Mouse (Mus musculus) liver, embryonic 16.5 days (tissue): ENCODE data around the gene Hs3st4. TPM values are rescaled to one million over a fixed set of nuclear protein-coding genes. Genes with fewer than 3 reads are reported as not detected.

Source experiments
- ATAC-seq: fragments of 200-750 bp; cut with Nextera tagmentation; 2 replicates; pipeline ENCODE4 v1.8.0; 2017; ENCODE audit warnings: low read depth, mild to moderate bottlenecking, moderate number of reproducible peaks, moderate library complexity
- H3K27ac ChIP-seq: fragments of 300-500 bp; sonication (generic); 2 replicates; pipeline ENCODE4 v1.5.1; 2014; ENCODE audit warnings: mild to moderate bottlenecking, low read length
- H3K27me3 ChIP-seq: fragments of 300-500 bp; sonication (generic); 2 replicates; pipeline ENCODE4 v1.6.1; 2014; ENCODE audit warnings: low read depth, low read length, mixed read lengths; ENCODE audit not compliant: control insufficient read depth, insufficient read depth
- H3K36me3 ChIP-seq: fragments of 300-500 bp; sonication (generic); 2 replicates; pipeline ENCODE4 v1.6.1; 2014; ENCODE audit warnings: mild to moderate bottlenecking; ENCODE audit not compliant: control insufficient read depth, insufficient read depth
- H3K4me1 ChIP-seq: fragments of 300-500 bp; sonication (generic); 2 replicates; pipeline ENCODE4 v1.6.1; 2014; ENCODE audit warnings: low read depth, low read length, mixed read lengths; ENCODE audit not compliant: control insufficient read depth
- H3K4me2 ChIP-seq: fragments of 300-500 bp; sonication (generic); 2 replicates; pipeline ENCODE4 v1.6.1; 2014; ENCODE audit warnings: low read depth, low read length, mixed read lengths
- H3K4me3 ChIP-seq: fragments of 300-500 bp; sonication (generic); 2 replicates; pipeline ENCODE4 v1.5.1; 2014; ENCODE audit warnings: low read depth, mild to moderate bottlenecking, low read length
- H3K9ac ChIP-seq: fragments of 300-500 bp; sonication (generic); 2 replicates; pipeline ENCODE4 v1.6.1; 2014; ENCODE audit warnings: low read depth, low read length
- H3K9me3 ChIP-seq: fragments of 300-500 bp; sonication (generic); replicated peaks from 2 replicates; pipeline ENCODE4 v1.6.1; 2016; ENCODE audit warnings: low read length; ENCODE audit not compliant: control insufficient read depth
- WGBS: fragments of 180-500 bp; shearing (Covaris S2); extraction: QIAGEN DNeasy Blood & Tissue Kit; methylation state at CpG from one replicate; pipeline ENCODE4 v1.1.7; 2014; ENCODE audit not compliant: insufficient replicate concordance; 5-methylcytosine and 5-hydroxymethylcytosine counted together
- polyA plus RNA-seq: library from polyadenylated mRNA; unstranded; fragments of >200 nt; fragmentation: Nextera tagmentation; extraction: Ambion mirVana; gene quantifications from 2 replicates; pipeline ENCODE4 v1.2.1, GENCODE M21; 2015

The Hs3st4 gene
- polyA plus RNA-seq, 1 experiment from 2014 or later = not detected

- no peak for ATAC-seq
- Histone ChIP-seq H3K4me1 (no peaks in the 10 kb centered on the region), H3K4me2 (no peak overlapping the region), H3K9ac (no peak overlapping the region), H3K4me3 (no peak overlapping the region), H3K9me3 (no peaks in the 10 kb centered on the region), H3K27me3 (no peaks in the 10 kb centered on the region), H3K27ac (no peak overlapping the region), H3K36me3 (no peaks in the 10 kb centered on the region)
- WGBS = 35% methylated on average over 1 of the region's 1 CpGs
Observed at GRCm38 (mm10) chr7:124166229-124166628, 183.6 kb downstream of the Hs3st4 start.

- Histone ChIP-seq H3K9me3 (no peaks in the 10 kb centered on the region), H3K27ac (no peak overlapping the region), H3K27me3 (no peaks in the 10 kb centered on the region), H3K36me3 (no peaks in the 10 kb centered on the region), H3K4me2 (no peak overlapping the region), H3K4me1 (no peaks in the 10 kb centered on the region), H3K4me3 (no peak overlapping the region), H3K9ac (no peak overlapping the region)
- no peak for ATAC-seq
- WGBS = 58% methylated on average over 2 of the region's 2 CpGs
Observed at GRCm38 (mm10) chr7:124168796-124169195, 186.1 kb downstream of the Hs3st4 start.

GRCm38 (mm10) chr7:124170001-124170400 lies 187.3 kb downstream of the Hs3st4 start:
- Histone ChIP-seq H3K9me3 (no peaks in the 10 kb centered on the region), H3K4me3 (no peak overlapping the region), H3K9ac (no peak overlapping the region), H3K4me1 (no peaks in the 10 kb centered on the region), H3K27ac (no peak overlapping the region), H3K36me3 (no peaks in the 10 kb centered on the region), H3K27me3 (no peaks in the 10 kb centered on the region), H3K4me2 (no peak overlapping the region)
- no peak for ATAC-seq
- WGBS = 72% methylated on average over 2 of the region's 2 CpGs

GRCm38 (mm10) chr7:124171992-124172391 lies 189.3 kb downstream of the Hs3st4 start:
- Histone ChIP-seq H3K4me3 (no peak overlapping the region), H3K36me3 (no peaks in the 10 kb centered on the region), H3K4me2 (no peak overlapping the region), H3K27me3 (no peaks in the 10 kb centered on the region), H3K9me3 (no peaks in the 10 kb centered on the region), H3K4me1 (no peaks in the 10 kb centered on the region), H3K27ac (no peak overlapping the region), H3K9ac (no peak overlapping the region)
- no peak for ATAC-seq

GRCm38 (mm10) chr7:124180926-124181325 lies 198.3 kb downstream of the Hs3st4 start:
- no peaks in the 10 kb centered on the region; the same call in 1 of the 2 replicates for H3K9me3 ChIP-seq

GRCm38 (mm10) chr7:124184693-124185092 lies 202.0 kb downstream of the Hs3st4 start:
- 34% methylated on average over 1 of the region's 1 CpGs for WGBS
- no peak for ATAC-seq

More at GRCm38 (mm10) chr7:124180926-124181325, 198.3 kb downstream of the Hs3st4 start:
- H3K36me3 ChIP-seq = no peaks in the 10 kb centered on the region
- no peak overlapping the region for H3K4me2 ChIP-seq
- H3K9ac ChIP-seq = no peak overlapping the region
- WGBS = 44% methylated on average over 3 of the region's 3 CpGs
- no peak for ATAC-seq
- no peak overlapping the region for H3K4me3 ChIP-seq
- no peaks in the 10 kb centered on the region for H3K27me3 ChIP-seq
- H3K27ac ChIP-seq = no peak overlapping the region
- H3K4me1 ChIP-seq = no peaks in the 10 kb centered on the region

GRCm38 (mm10) chr7:124198811-124199570 lies 216.3 kb downstream of the Hs3st4 start:
- H3K9ac ChIP-seq = no peak overlapping the region
- no peak overlapping the region for H3K4me3 ChIP-seq
- H3K4me1 ChIP-seq = no peaks in the 10 kb centered on the region
- no peaks in the 10 kb centered on the region for H3K9me3 ChIP-seq
- ATAC-seq = no peak
- WGBS = 50% methylated on average over 6 of the region's 6 CpGs
- H3K4me2 ChIP-seq = no peak overlapping the region
- no peaks in the 10 kb centered on the region for H3K36me3 ChIP-seq
- H3K27ac ChIP-seq = no peak overlapping the region
- no peaks in the 10 kb centered on the region for H3K27me3 ChIP-seq

More at GRCm38 (mm10) chr7:124184693-124185092, 202.0 kb downstream of the Hs3st4 start:
- Histone ChIP-seq H3K27me3 (no peaks in the 10 kb centered on the region), H3K36me3 (no peaks in the 10 kb centered on the region), H3K9me3 (no peaks in the 10 kb centered on the region; the same call in 1 of the 2 replicates), H3K9ac (no peak overlapping the region), H3K4me3 (no peak overlapping the region), H3K4me1 (no peaks in the 10 kb centered on the region), H3K27ac (no peak overlapping the region), H3K4me2 (no peak overlapping the region)

GRCm38 (mm10) chr7:124216921-124217320 lies 234.3 kb downstream of the Hs3st4 start:
- no peak overlapping the region for H3K27ac ChIP-seq
- H3K9me3 ChIP-seq = no peaks in the 10 kb centered on the region
- H3K4me3 ChIP-seq = no peak overlapping the region
- no peak overlapping the region for H3K4me2 ChIP-seq
- no peak overlapping the region for H3K9ac ChIP-seq
- H3K27me3 ChIP-seq = no peaks in the 10 kb centered on the region
- H3K36me3 ChIP-seq = no peaks in the 10 kb centered on the region
- WGBS = 59% methylated on average over 1 of the region's 1 CpGs
- ATAC-seq = no peak
- no peaks in the 10 kb centered on the region for H3K4me1 ChIP-seq

- ATAC-seq = no peak
- 47% methylated on average over 10 of the region's 10 CpGs for WGBS
- H3K27ac ChIP-seq = no peak overlapping the region
Observed at GRCm38 (mm10) chr7:124220556-124220955, 237.9 kb downstream of the Hs3st4 start.

More at GRCm38 (mm10) chr7:124220556-124220955, 237.9 kb downstream of the Hs3st4 start:
- H3K4me1 ChIP-seq = no peaks in the 10 kb centered on the region
- no peak overlapping the region for H3K4me3 ChIP-seq
- no peaks in the 10 kb centered on the region for H3K27me3 ChIP-seq
- H3K9me3 ChIP-seq = no peaks in the 10 kb centered on the region
- no peak overlapping the region for H3K9ac ChIP-seq
- no peaks in the 10 kb centered on the region for H3K36me3 ChIP-seq
- no peak overlapping the region for H3K4me2 ChIP-seq
